Mouse (Mus musculus): ENCODE data around the gene Tmprss2. TPM values are rescaled to one million over a fixed set of nuclear protein-coding genes. Genes with fewer than 3 reads are reported as not detected.
A peak's percentile ranks its signal among the peaks of the same experiment; 100 is the strongest.

The Tmprss2 gene
- total RNA-seq (2021) (under 1 TPM in 1 of 2 experiments, not detected in 1; 0.37 TPM), polyA plus RNA-seq (2012; rRNA removed) (0.29 TPM in 1 of 2 replicates, not detected in the other)
- long read RNA-seq, result 0 reads

GRCm38 (mm10) chr16:97610939-97611338, at the start of gene Tmprss2:
Gene Tmprss2, minus strand, starts transcription at chr16:97611195.
- DNase-seq, result peak; percentile 64

- DNase-seq, result no peak
These were observed 48.2 kb upstream of the Tmprss2 start for GRCm38 (mm10) chr16:97659225-97659658.

- DNase-seq, result no peak
These were observed 47.5 kb upstream of the Tmprss2 start for GRCm38 (mm10) chr16:97658481-97658880.

- DNase-seq, result no peak
These were observed 44.8 kb upstream of the Tmprss2 start for GRCm38 (mm10) chr16:97655800-97656199.

GRCm38 (mm10) chr16:97649522-97650188, 38.7 kb upstream of the Tmprss2 start:
- no peak for DNase-seq

GRCm38 (mm10) chr16:97644681-97645080, 33.7 kb upstream of the Tmprss2 start:
- no peak for DNase-seq

- no peak for DNase-seq
These were observed 28.6 kb upstream of the Tmprss2 start for GRCm38 (mm10) chr16:97639630-97640029.

- DNase-seq, result no peak
These were observed 22.0 kb upstream of the Tmprss2 start for GRCm38 (mm10) chr16:97632880-97633484.

GRCm38 (mm10) chr16:97623166-97623565, 12.2 kb upstream of the Tmprss2 start:
- no peak for DNase-seq

- no peak for DNase-seq
These were observed 11.4 kb upstream of the Tmprss2 start for GRCm38 (mm10) chr16:97622383-97622889.

- no peak for DNase-seq
These were observed 7.3 kb upstream of the Tmprss2 start for GRCm38 (mm10) chr16:97618285-97618684.

- DNase-seq, result no peak
These were observed 1.0 kb upstream of the Tmprss2 start for GRCm38 (mm10) chr16:97612009-97612408.

- DNase-seq, result no peak
These were observed 749 bp downstream of the Tmprss2 start for GRCm38 (mm10) chr16:97610246-97610645.

GRCm38 (mm10) chr16:97609676-97610075, 1.3 kb downstream of the Tmprss2 start:
- DNase-seq, result no peak

GRCm38 (mm10) chr16:97607956-97608355, 3.0 kb downstream of the Tmprss2 start:
- DNase-seq, result no peak

- no peak for DNase-seq
These were observed 4.2 kb downstream of the Tmprss2 start for GRCm38 (mm10) chr16:97606829-97607228.

- DNase-seq, result no peak
These were observed 4.9 kb downstream of the Tmprss2 start for GRCm38 (mm10) chr16:97605957-97606721.

- DNase-seq, result no peak
These were observed 8.7 kb downstream of the Tmprss2 start for GRCm38 (mm10) chr16:97602256-97602655.

GRCm38 (mm10) chr16:97600591-97600990, 10.4 kb downstream of the Tmprss2 start:
- no peak for DNase-seq

GRCm38 (mm10) chr16:97598046-97598445, 12.9 kb downstream of the Tmprss2 start:
- no peak for DNase-seq

GRCm38 (mm10) chr16:97593816-97594509, 17.0 kb downstream of the Tmprss2 start:
- DNase-seq, result peak; percentile 66

GRCm38 (mm10) chr16:97593057-97593456, 17.9 kb downstream of the Tmprss2 start:
- peak; percentile 89 for DNase-seq
